Mouse (Mus musculus) fibroblast of lung, adult 2 months (primary cell): ENCODE results near the gene Ormdl2.

Experiments used
- DNase-seq: peaks from one replicate; pipeline ENCODE4 v3.0.0-alpha.2; 2011; ENCODE audit warnings: low read depth

The Ormdl2 gene

GRCm38 (mm10) chr10:128803771-128804270 lies 17.6 kb downstream of the Ormdl2 start, which contains the start of gene Dnajc14:
TSS of gene Dnajc14 (plus strand) at chr10:128804062.
- peak; percentile 61 for DNase-seq

GRCm38 (mm10) chr10:128803361-128803760 lies 18.1 kb downstream of the Ormdl2 start:
- no peak for DNase-seq

- no peak for DNase-seq
Observed at GRCm38 (mm10) chr10:128802956-128803355, 18.5 kb downstream of the Ormdl2 start.

GRCm38 (mm10) chr10:128801981-128802495 lies 19.4 kb downstream of the Ormdl2 start:
- no peak for DNase-seq

GRCm38 (mm10) chr10:128798676-128799075 lies 22.8 kb downstream of the Ormdl2 start:
- DNase-seq = no peak

- DNase-seq = no peak
Observed at GRCm38 (mm10) chr10:128795581-128795980, 25.9 kb downstream of the Ormdl2 start.

GRCm38 (mm10) chr10:128794391-128794790 lies 27.1 kb downstream of the Ormdl2 start:
- DNase-seq = no peak

- no peak for DNase-seq
Observed at GRCm38 (mm10) chr10:128793258-128793657, 28.2 kb downstream of the Ormdl2 start.

GRCm38 (mm10) chr10:128792041-128792440 lies 29.4 kb downstream of the Ormdl2 start:
- DNase-seq = no peak

- peak; percentile 55 for DNase-seq
Observed at GRCm38 (mm10) chr10:128790398-128791124, 30.9 kb downstream of the Ormdl2 start, which contains the start of gene Mmp19. TSS of gene Mmp19 (plus strand) at chr10:128790910.

GRCm38 (mm10) chr10:128780200-128780599 lies 41.2 kb downstream of the Ormdl2 start:
- DNase-seq = no peak

- DNase-seq = peak; percentile 98
Observed at GRCm38 (mm10) chr10:128779011-128779795, 42.2 kb downstream of the Ormdl2 start.

GRCm38 (mm10) chr10:128778441-128778840 lies 43.0 kb downstream of the Ormdl2 start:
- DNase-seq = no peak

GRCm38 (mm10) chr10:128773685-128774084 lies 47.8 kb downstream of the Ormdl2 start:
- no peak for DNase-seq

GRCm38 (mm10) chr10:128772895-128773294 lies 48.5 kb downstream of the Ormdl2 start:
- DNase-seq = no peak
